Mouse (Mus musculus): ENCODE measurements around the gene BC067074.

DNA sequence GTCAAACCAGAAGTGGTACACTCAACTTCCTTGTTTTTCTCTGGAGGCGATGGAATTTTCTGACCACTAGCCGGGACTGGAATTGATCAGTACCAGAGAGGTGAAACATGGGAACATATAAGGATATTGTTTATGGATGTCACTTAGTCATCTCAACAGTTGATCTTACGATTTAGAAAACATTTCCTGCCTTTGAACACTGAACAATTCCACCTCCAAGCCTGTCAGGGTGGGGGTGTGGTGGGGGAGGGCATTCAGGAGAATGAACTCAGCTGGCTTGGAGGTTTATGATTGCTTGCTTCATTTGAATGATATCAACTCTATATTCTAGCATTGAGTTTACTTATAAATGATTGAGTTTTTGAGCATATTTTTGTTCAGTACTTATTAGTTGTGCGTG, 13.6 kb downstream of the BC067074 start:
- TF ChIP-seq CTCF (IDR thresholded peaks at IDR 0.05; ENCODE audit: borderline replicate concordance, control insufficient read depth, extremely low read depth, insufficient read depth, low read length, poor library complexity) (no peak), POLR2A (IDR thresholded peaks at IDR 0.05; ENCODE audit: control insufficient read depth, extremely low read depth, insufficient read depth, low read length, poor library complexity) (no peak)
